In the genomic region with DNA sequence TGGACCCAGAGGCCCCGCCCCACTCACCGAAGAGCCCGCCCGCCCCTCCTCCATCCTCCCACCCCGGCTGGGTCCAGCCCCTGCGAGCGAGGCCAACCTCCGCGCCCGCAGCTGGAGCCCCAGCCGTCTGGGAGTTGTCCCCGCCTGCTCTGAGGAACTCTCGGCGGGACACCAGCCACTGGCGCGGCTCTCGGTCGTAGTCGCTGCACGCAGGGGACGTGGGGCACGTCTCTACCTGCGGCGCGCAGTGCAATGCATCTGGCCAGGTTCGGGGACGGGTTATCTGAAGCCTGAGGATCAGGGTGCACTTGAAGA, we compare ENCODE assay signal across 9 mouse cellular contexts. TPM values are rescaled to one million over a fixed set of nuclear protein-coding genes. Genes with fewer than 3 reads are reported as not detected.
DNase-seq lines count a peak whose midpoint lies in the region; ATAC-seq and TF ChIP-seq lines count a peak whose summit lies in the region.
"Had no signal": no experiment of that assay in that cellular context is flagged by ENCODE, and none has a peak within 500 bp of the region (broad histone marks: within the 10 kb centered on the region; RNA-seq: fewer than 3 reads in every experiment).

No protein-coding gene starts in this region.

- no peak for TF ChIP-seq EP300 in lung, postnatal 0 days (IDR thresholded peaks at IDR 0.05)

- peaks cover 30% of the 10 kb centered on the region for H3K4me1 ChIP-seq in heart, embryonic 10.5 days
- peaks cover 15% of the 10 kb centered on the region; the same call in 1 of the 2 replicates for H3K4me1 ChIP-seq in kidney, embryonic 14.5 days (ENCODE audit: control insufficient read depth, insufficient read depth, low read length)
- peaks cover 6% of the 10 kb centered on the region for H3K4me1 ChIP-seq in lung, postnatal 0 days (ENCODE audit: insufficient read depth, low read depth, low read length)

- peak in 1 of 2 experiments; percentile 25 for DNase-seq in left cerebral cortex, adult 2 months (ENCODE audit: extremely low spot score in 1 of 2, low spot score in 2 of 2)
- DNase-seq in left cerebral cortex, adult 8-10 months (ENCODE audit: low spot score in 2 of 2) = no peak
- peak; percentile 89 for DNase-seq in embryo, embryonic 9.5 days (ENCODE audit: extremely low spot score)
- peak; percentile 92 for DNase-seq in heart, embryonic 10.5 days (ENCODE audit: low spot score)
- peak; percentile 97 for DNase-seq in lung, postnatal 0 days (ENCODE audit: low spot score)
- DNase-seq in retina, embryonic 14.5 days (ENCODE audit: low spot score) = peak; percentile 80
- no peak for DNase-seq in MN1 (ENCODE audit: low spot score)

- peak overlapping the region; percentile 37 for H3K4me3 ChIP-seq in left cerebral cortex, adult 2 months
- H3K4me3 ChIP-seq in heart, embryonic 10.5 days = peak overlapping the region; percentile 72
- peak overlapping the region; percentile 49 for H3K4me3 ChIP-seq in kidney, embryonic 14.5 days (ENCODE audit: low read length)
- peak overlapping the region; percentile 60 for H3K4me3 ChIP-seq in lung, postnatal 0 days (ENCODE audit: low read depth, low read length)

- peak; percentile 85 for ATAC-seq in kidney, embryonic 14.5 days (ENCODE audit: low FRiP score, low TSS enrichment)
- peak; percentile 94 for ATAC-seq in lung, postnatal 0 days

- H3K4me2 ChIP-seq in kidney, embryonic 14.5 days (replicated peaks; ENCODE audit: low read depth, low read length) = peak overlapping the region; percentile 84
- H3K4me2 ChIP-seq in lung, postnatal 0 days (replicated peaks; ENCODE audit: low read depth, low read length) = peak overlapping the region; percentile 60

- H3K36me3 ChIP-seq in heart, embryonic 10.5 days = peaks cover 16% of the 10 kb centered on the region
- H3K36me3 ChIP-seq in kidney, embryonic 14.5 days (ENCODE audit: control insufficient read depth, insufficient read depth, low read length) = peaks cover 12% of the 10 kb centered on the region; the same call in 1 of the 2 replicates
- H3K36me3 ChIP-seq in lung, postnatal 0 days (ENCODE audit: insufficient read depth, low read length) = no peaks in the 10 kb centered on the region

- H3K27me3 ChIP-seq in heart, embryonic 10.5 days (ENCODE audit: insufficient read depth, poor library complexity, severe bottlenecking) = peaks cover 50% of the 10 kb centered on the region
- peaks cover 10% of the 10 kb centered on the region for H3K27me3 ChIP-seq in kidney, embryonic 14.5 days (ENCODE audit: control insufficient read depth, insufficient read depth, low read length)
- no peaks in the 10 kb centered on the region for H3K27me3 ChIP-seq in lung, postnatal 0 days (replicated peaks; ENCODE audit: insufficient read depth, low read length)

- no peak overlapping the region for H3K27ac ChIP-seq in left cerebral cortex, adult 2 months
- H3K27ac ChIP-seq in heart, embryonic 10.5 days = peak overlapping the region; percentile 88
- H3K27ac ChIP-seq in kidney, embryonic 14.5 days (ENCODE audit: low read depth, low read length) = peak overlapping the region; percentile 85
- peak overlapping the region; percentile 89 for H3K27ac ChIP-seq in lung, postnatal 0 days (ENCODE audit: low read length)
- H3K27ac ChIP-seq: macrophage had no signal

- intact Hi-C loops in left cerebral cortex, adult 2 months (cut with DNase I) = loop anchor here (5.0 kb wide), 1 partner anchor 395 kb away; no protein-coding TSS in a partner anchor

- no peak for TF ChIP-seq CTCF in left cerebral cortex, adult 2 months (IDR thresholded peaks at IDR 0.05)
- peak; percentile 2; the same call in 1 of the 2 replicates for TF ChIP-seq CTCF in lung, postnatal 0 days (IDR thresholded peaks at IDR 0.05)

- peak overlapping the region; percentile 54 for H3K9ac ChIP-seq in kidney, embryonic 14.5 days (ENCODE audit: low read depth, low read length)
- peak overlapping the region; percentile 46 for H3K9ac ChIP-seq in lung, postnatal 0 days (replicated peaks; ENCODE audit: low read depth)

- WGBS in heart, embryonic 10.5 days = 1% methylated on average over 27 of the region's 27 CpGs
- under 1% methylated on average over 27 of the region's 27 CpGs for WGBS in kidney, embryonic 14.5 days
- WGBS in lung, postnatal 0 days = 0% methylated on average over 26 of the region's 27 CpGs

- H3K9me3 ChIP-seq in heart, embryonic 10.5 days = no peaks in the 10 kb centered on the region
- H3K9me3 ChIP-seq in kidney, embryonic 14.5 days (ENCODE audit: control insufficient read depth, low read length) = no peaks in the 10 kb centered on the region
- no peaks in the 10 kb centered on the region for H3K9me3 ChIP-seq in lung, postnatal 0 days (ENCODE audit: low read length)

RNA-seq across cellular contexts. Expression of a gene that starts 3.2 kb away (rescaled TPM):
- 1 to 10 TPM; 4.2 to 6.0 TPM for total RNA-seq in left cerebral cortex, adult 2 months (2021)
- 1 to 10 TPM; 2.9 to 7.5 (median 5.7) TPM for total RNA-seq in left cerebral cortex, adult 8-10 months (2022)
- polyA plus RNA-seq in heart, embryonic 10.5 days (2016; fragmentation: Nextera tagmentation; extraction: Ambion mirVana) = 32.0 and 71.3 TPM in 2 replicates
- polyA plus RNA-seq in kidney, embryonic 14.5 days (2014; fragmentation: Nextera tagmentation; extraction: Ambion mirVana) = 23.7 and 31.5 TPM in 2 replicates
- 34.3 and 42.7 TPM in 2 replicates for polyA plus RNA-seq in lung, postnatal 0 days (2015; fragmentation: Nextera tagmentation; extraction: Ambion mirVana)
- polyA plus RNA-seq: macrophage had no signal

RNA-seq across cellular contexts. Expression of a gene that starts 8.1 kb away (rescaled TPM):
- not detected for total RNA-seq in left cerebral cortex, adult 2 months (2021)
- not detected for total RNA-seq in left cerebral cortex, adult 8-10 months (2022)
- polyA plus RNA-seq in heart, embryonic 10.5 days (2016; fragmentation: Nextera tagmentation; extraction: Ambion mirVana) = 0.87 TPM in 1 of 2 replicates, not detected in the other
- polyA plus RNA-seq in kidney, embryonic 14.5 days (2014; fragmentation: Nextera tagmentation; extraction: Ambion mirVana) = not detected in 2 replicates
- polyA plus RNA-seq in lung, postnatal 0 days (2015; fragmentation: Nextera tagmentation; extraction: Ambion mirVana) = 0.76 and 0.93 TPM in 2 replicates
- polyA plus RNA-seq: macrophage had no signal

Comparison
In these comparisons a context has a peak if more than half of its experiments do, and no peak if none do; other contexts are left out.
1. DNase-seq: peak in embryo, embryonic 9.5 days (single experiment), heart, embryonic 10.5 days (single experiment), lung, postnatal 0 days (single experiment) and retina, embryonic 14.5 days (single experiment); none in left cerebral cortex, adult 8-10 months (0 of 2) and MN1 (single experiment).
2. Peak in every context shown above with its lines, with median percentiles within 50 percentile points of each other: H3K4me3 ChIP-seq.